Mouse (Mus musculus): ENCODE data around the gene Zfp949. TPM values are rescaled to one million over a fixed set of nuclear protein-coding genes. Genes with fewer than 3 reads are reported as not detected.
A peak's percentile ranks its signal among the peaks of the same experiment; 100 is the strongest.

The Zfp949 gene
- polyA plus RNA-seq, 1 experiment from 2014 or later, result 7.5 TPM

DNA sequence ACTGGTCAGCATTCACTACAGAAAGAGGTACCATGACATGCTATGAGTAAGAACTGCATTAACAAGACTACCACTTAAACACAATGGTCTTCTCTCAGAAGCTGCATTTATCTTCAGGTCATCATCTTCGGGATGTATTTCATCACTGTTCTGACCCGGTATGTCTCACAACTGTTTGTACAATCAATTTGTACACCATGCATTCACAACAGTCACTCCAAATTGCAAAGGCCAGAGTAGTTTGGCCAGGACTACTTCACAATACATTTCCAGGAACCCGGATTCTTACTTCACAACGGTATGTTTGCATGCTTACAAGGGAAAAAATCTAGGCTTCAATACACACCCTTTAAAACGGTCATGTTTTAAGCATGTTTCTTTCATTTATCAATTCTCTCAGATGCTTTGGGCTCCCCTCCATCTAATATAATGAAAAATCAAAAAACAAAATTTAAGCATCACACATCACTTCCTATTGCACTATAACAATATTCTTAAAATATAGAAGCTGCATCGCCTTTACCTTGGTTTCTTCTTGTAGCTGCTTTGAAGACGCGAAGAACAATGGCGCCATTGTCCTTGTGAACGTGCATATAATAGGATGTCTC, 25.8 kb upstream of the Zfp949 start:
- Histone ChIP-seq H3K4me1 (ENCODE audit: control insufficient read depth, insufficient read depth, low read length) (peaks cover 6% of the 10 kb centered on the region; the same call in 1 of the 2 replicates), H3K27me3 (replicated peaks; ENCODE audit: control insufficient read depth, insufficient read depth, low read length) (no peaks in the 10 kb centered on the region), H3K4me3 (ENCODE audit: low read length) (peak overlapping the region; percentile 81), H3K9me3 (ENCODE audit: control insufficient read depth, low read length) (no peaks in the 10 kb centered on the region), H3K4me2 (ENCODE audit: low read depth, low read length) (peak overlapping the region; percentile 61), H3K36me3 (ENCODE audit: control insufficient read depth, insufficient read depth, low read length) (no peaks in the 10 kb centered on the region), H3K9ac (ENCODE audit: low read depth, low read length) (peak overlapping the region; percentile 95), H3K27ac (ENCODE audit: low read length) (peak overlapping the region; percentile 92)
- 0% methylated on average over 10 of the region's 10 CpGs for WGBS
- no peak for ATAC-seq

DNA sequence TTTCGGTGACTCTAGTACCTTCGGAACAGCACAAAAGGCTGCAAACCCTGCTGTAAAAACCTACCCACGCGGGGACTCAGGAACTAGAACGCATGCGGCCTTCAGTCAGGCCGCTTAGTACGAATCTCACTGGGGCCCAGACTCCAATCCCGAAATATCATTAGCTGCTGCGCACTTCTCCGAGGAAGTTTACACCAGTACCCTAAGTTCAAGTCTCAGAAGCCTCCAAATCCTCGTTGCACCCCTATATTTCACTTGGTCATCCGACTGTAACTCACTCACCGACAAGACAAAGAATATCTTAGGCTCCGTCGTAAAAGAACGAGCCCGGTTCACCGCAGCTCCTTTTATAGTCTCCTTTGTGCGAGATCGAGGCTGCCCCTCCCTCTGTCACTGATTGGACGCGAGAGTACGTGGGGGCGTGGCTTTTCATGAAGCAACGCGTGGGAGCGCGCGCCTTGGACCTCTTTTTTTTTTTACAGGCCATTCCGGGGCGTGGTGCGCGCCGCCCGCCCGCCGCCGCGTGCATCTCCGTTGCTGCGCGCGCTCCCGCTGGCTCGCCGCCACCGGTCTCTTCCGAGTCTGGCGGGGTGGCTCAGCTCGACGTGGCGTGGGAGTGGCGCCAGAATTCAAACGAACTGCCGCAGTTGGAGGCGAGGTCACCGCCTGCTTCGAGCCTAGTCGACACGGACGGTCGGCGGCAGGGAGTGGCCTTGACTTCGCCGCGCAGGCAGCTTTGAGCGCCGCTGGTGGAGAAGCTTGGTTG, 25.1 kb upstream of the Zfp949 start:
- peaks cover 6% of the 10 kb centered on the region; the same call in 1 of the 2 replicates for H3K4me1 ChIP-seq (ENCODE audit: control insufficient read depth, insufficient read depth, low read length)
- peak overlapping the region; percentile 92 for H3K27ac ChIP-seq (ENCODE audit: low read length)
- peak; percentile 96 for ATAC-seq
- peak overlapping the region; percentile 84 for H3K4me2 ChIP-seq (ENCODE audit: low read depth, low read length)
- H3K27me3 ChIP-seq (replicated peaks; ENCODE audit: control insufficient read depth, insufficient read depth, low read length), result no peaks in the 10 kb centered on the region
- no peaks in the 10 kb centered on the region for H3K9me3 ChIP-seq (ENCODE audit: control insufficient read depth, low read length)
- peak overlapping the region; percentile 95 for H3K9ac ChIP-seq (ENCODE audit: low read depth, low read length)
- H3K36me3 ChIP-seq (ENCODE audit: control insufficient read depth, insufficient read depth, low read length), result no peaks in the 10 kb centered on the region
- WGBS, result under 1% methylated on average over 68 of the region's 69 CpGs
- peak overlapping the region; percentile 81 for H3K4me3 ChIP-seq (ENCODE audit: low read length)

DNA sequence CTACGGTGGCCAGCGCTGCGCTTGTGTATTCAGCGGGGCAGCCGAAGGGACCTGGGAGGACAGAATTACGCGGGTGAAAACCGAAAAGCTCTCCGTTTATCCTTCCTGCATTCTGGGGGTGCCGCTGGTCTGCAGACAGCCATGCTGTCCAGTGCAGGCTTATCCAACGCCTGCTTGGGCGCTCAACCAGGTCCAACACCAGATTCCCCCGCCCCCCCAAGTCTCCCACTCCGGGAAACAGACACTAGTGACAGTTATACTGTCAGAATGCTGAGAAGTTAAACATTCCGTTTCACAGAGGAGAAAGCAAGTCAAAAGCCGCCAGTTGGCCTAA, 24.5 kb upstream of the Zfp949 start:
- peak overlapping the region; percentile 84 for H3K4me2 ChIP-seq (ENCODE audit: low read depth, low read length)
- ATAC-seq, result no peak
- H3K36me3 ChIP-seq (ENCODE audit: control insufficient read depth, insufficient read depth, low read length), result no peaks in the 10 kb centered on the region
- peaks cover 6% of the 10 kb centered on the region; the same call in 1 of the 2 replicates for H3K4me1 ChIP-seq (ENCODE audit: control insufficient read depth, insufficient read depth, low read length)
- H3K4me3 ChIP-seq (ENCODE audit: low read length), result peak overlapping the region; percentile 81
- H3K27ac ChIP-seq (ENCODE audit: low read length), result peak overlapping the region; percentile 62
- under 1% methylated on average over 16 of the region's 16 CpGs for WGBS
- H3K9me3 ChIP-seq (ENCODE audit: control insufficient read depth, low read length), result no peaks in the 10 kb centered on the region
- H3K27me3 ChIP-seq (replicated peaks; ENCODE audit: control insufficient read depth, insufficient read depth, low read length), result no peaks in the 10 kb centered on the region
- H3K9ac ChIP-seq (ENCODE audit: low read depth, low read length), result peak overlapping the region; percentile 69

GRCm38 (mm10) chr9:88524367-88524766, 23.5 kb upstream of the Zfp949 start:
- Histone ChIP-seq H3K4me2 (ENCODE audit: low read depth, low read length) (no peak overlapping the region), H3K9ac (ENCODE audit: low read depth, low read length) (no peak overlapping the region), H3K9me3 (ENCODE audit: control insufficient read depth, low read length) (no peaks in the 10 kb centered on the region), H3K27ac (ENCODE audit: low read length) (no peak overlapping the region), H3K4me1 (ENCODE audit: control insufficient read depth, insufficient read depth, low read length) (peaks cover 6% of the 10 kb centered on the region; the same call in 1 of the 2 replicates), H3K4me3 (ENCODE audit: low read length) (no peak overlapping the region), H3K36me3 (ENCODE audit: control insufficient read depth, insufficient read depth, low read length) (no peaks in the 10 kb centered on the region), H3K27me3 (replicated peaks; ENCODE audit: control insufficient read depth, insufficient read depth, low read length) (no peaks in the 10 kb centered on the region)
- WGBS, result 93% methylated on average over 2 of the region's 2 CpGs
- ATAC-seq, result no peak

DNA sequence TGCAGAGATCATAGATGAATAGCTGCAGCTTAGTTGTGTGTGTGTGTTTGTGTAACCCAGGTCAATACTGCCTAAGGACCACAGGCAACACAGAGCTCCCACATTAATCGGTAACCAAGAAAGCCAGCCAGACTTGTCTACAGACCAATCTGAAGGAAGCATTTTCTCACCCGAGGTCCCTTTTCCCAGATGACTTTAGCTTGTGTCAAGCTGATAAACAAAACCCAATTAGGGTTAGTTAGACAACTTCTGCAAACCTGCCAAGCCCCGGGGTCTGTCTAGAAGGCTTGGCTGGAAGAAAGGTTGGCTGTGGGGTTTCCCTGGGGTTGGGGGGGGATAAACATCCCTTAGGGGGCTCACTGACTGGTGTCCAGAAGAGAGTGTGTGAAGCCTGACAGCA, 23.0 kb upstream of the Zfp949 start:
- H3K27me3 ChIP-seq (replicated peaks; ENCODE audit: control insufficient read depth, insufficient read depth, low read length), result no peaks in the 10 kb centered on the region

DNA sequence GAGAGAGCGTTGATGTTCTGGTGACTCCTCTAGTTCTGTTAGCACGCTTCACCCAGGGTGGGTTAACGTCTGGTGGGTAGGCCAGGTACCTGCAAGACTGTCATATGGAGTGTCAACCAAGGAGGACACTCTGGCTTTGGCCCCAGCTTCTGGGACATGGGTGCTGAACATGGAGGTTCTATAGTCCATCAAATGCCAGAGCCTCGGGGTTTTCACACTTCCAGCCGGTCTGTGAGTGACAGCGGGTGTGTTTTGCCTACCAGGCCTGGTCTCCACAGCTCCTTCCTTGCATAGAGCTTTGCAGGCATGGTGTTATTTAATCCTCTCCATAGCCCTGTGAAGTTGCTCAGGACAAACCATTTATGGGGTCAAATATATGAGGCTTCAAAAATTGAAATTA, 22.5 kb upstream of the Zfp949 start:
- Histone ChIP-seq H3K27ac (ENCODE audit: low read length) (no peak overlapping the region), H3K4me2 (ENCODE audit: low read depth, low read length) (no peak overlapping the region), H3K9ac (ENCODE audit: low read depth, low read length) (no peak overlapping the region), H3K4me1 (ENCODE audit: control insufficient read depth, insufficient read depth, low read length) (peaks cover 6% of the 10 kb centered on the region; the same call in 1 of the 2 replicates), H3K27me3 (replicated peaks; ENCODE audit: control insufficient read depth, insufficient read depth, low read length) (no peaks in the 10 kb centered on the region), H3K4me3 (ENCODE audit: low read length) (no peak overlapping the region), H3K36me3 (ENCODE audit: control insufficient read depth, insufficient read depth, low read length) (no peaks in the 10 kb centered on the region), H3K9me3 (ENCODE audit: control insufficient read depth, low read length) (no peaks in the 10 kb centered on the region)
- no peak for ATAC-seq
- 88% methylated on average over 6 of the region's 6 CpGs for WGBS

More for the DNA sequence above, 23.0 kb upstream of the Zfp949 start:
- Histone ChIP-seq H3K9me3 (ENCODE audit: control insufficient read depth, low read length) (no peaks in the 10 kb centered on the region), H3K9ac (ENCODE audit: low read depth, low read length) (no peak overlapping the region), H3K4me2 (ENCODE audit: low read depth, low read length) (no peak overlapping the region), H3K36me3 (ENCODE audit: control insufficient read depth, insufficient read depth, low read length) (no peaks in the 10 kb centered on the region), H3K4me1 (ENCODE audit: control insufficient read depth, insufficient read depth, low read length) (peaks cover 6% of the 10 kb centered on the region; the same call in 1 of the 2 replicates), H3K4me3 (ENCODE audit: low read length) (no peak overlapping the region), H3K27ac (ENCODE audit: low read length) (no peak overlapping the region)
- no peak for ATAC-seq
- WGBS, result 60% methylated on average over 3 of the region's 3 CpGs

- Histone ChIP-seq H3K9ac (ENCODE audit: low read depth, low read length) (no peak overlapping the region), H3K4me2 (ENCODE audit: low read depth, low read length) (no peak overlapping the region), H3K4me3 (ENCODE audit: low read length) (no peak overlapping the region), H3K27ac (ENCODE audit: low read length) (no peak overlapping the region), H3K9me3 (ENCODE audit: control insufficient read depth, low read length) (no peaks in the 10 kb centered on the region), H3K36me3 (ENCODE audit: control insufficient read depth, insufficient read depth, low read length) (no peaks in the 10 kb centered on the region), H3K4me1 (ENCODE audit: control insufficient read depth, insufficient read depth, low read length) (no peaks in the 10 kb centered on the region), H3K27me3 (replicated peaks; ENCODE audit: control insufficient read depth, insufficient read depth, low read length) (no peaks in the 10 kb centered on the region)
- no peak for ATAC-seq
- WGBS, result 79% methylated on average over 4 of the region's 4 CpGs
These were observed 19.9 kb upstream of the Zfp949 start for GRCm38 (mm10) chr9:88527956-88528355.

DNA sequence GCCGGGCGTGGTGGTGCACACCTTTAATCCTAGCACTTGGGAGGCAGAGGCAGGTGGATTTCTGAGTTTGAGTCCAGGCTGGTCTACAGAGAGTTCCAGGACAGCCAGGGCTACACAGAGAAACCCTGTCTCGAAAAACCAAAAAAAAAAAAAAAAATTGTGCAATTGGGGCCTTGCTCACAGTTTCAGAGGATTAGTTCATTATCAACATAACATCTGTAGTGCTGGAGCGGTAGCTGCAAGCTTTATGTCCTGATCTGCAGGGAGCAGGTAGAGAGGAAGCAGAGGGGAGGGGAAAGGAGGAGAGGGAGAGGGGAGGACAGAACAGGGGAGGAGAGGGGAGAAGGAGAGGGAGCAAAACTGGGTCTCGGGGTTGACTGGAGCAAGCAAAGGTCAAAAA, 19.1 kb upstream of the Zfp949 start:
- H3K9me3 ChIP-seq (ENCODE audit: control insufficient read depth, low read length), result no peaks in the 10 kb centered on the region
- H3K4me3 ChIP-seq (ENCODE audit: low read length), result no peak overlapping the region
- no peaks in the 10 kb centered on the region for H3K36me3 ChIP-seq (ENCODE audit: control insufficient read depth, insufficient read depth, low read length)
- no peaks in the 10 kb centered on the region for H3K4me1 ChIP-seq (ENCODE audit: control insufficient read depth, insufficient read depth, low read length)
- no peak overlapping the region for H3K9ac ChIP-seq (ENCODE audit: low read depth, low read length)
- ATAC-seq, result no peak
- WGBS, result 87% methylated on average over 5 of the region's 5 CpGs
- H3K27me3 ChIP-seq (replicated peaks; ENCODE audit: control insufficient read depth, insufficient read depth, low read length), result no peaks in the 10 kb centered on the region
- no peak overlapping the region for H3K4me2 ChIP-seq (ENCODE audit: low read depth, low read length)
- no peak overlapping the region for H3K27ac ChIP-seq (ENCODE audit: low read length)

DNA sequence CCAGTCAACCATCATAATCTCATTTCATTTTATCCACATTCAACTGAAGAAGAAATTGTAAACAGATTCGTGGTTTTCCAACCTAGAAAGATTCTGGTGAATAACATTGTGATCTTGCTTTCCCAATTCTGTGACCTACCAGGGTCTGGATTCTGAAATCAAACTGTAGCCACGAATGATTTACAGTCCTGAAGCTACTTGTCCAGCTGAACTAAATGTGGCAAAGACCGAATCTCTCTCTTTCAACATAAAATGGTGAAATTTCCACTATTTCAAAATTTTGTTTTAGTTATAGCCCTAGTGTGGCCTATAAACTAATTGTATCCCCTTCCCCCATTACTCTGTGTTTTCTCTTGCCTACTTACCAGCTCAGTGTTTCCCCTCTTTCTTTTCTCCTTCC, 18.2 kb upstream of the Zfp949 start:
- Histone ChIP-seq H3K4me1 (ENCODE audit: control insufficient read depth, insufficient read depth, low read length) (no peaks in the 10 kb centered on the region), H3K9me3 (ENCODE audit: control insufficient read depth, low read length) (no peaks in the 10 kb centered on the region), H3K4me3 (ENCODE audit: low read length) (no peak overlapping the region), H3K9ac (ENCODE audit: low read depth, low read length) (no peak overlapping the region), H3K27ac (ENCODE audit: low read length) (no peak overlapping the region), H3K36me3 (ENCODE audit: control insufficient read depth, insufficient read depth, low read length) (no peaks in the 10 kb centered on the region), H3K4me2 (ENCODE audit: low read depth, low read length) (no peak overlapping the region), H3K27me3 (replicated peaks; ENCODE audit: control insufficient read depth, insufficient read depth, low read length) (no peaks in the 10 kb centered on the region)
- 81% methylated on average over 3 of the region's 3 CpGs for WGBS
- ATAC-seq, result no peak
